Mouse (Mus musculus) left cerebral cortex, postnatal 10 days (tissue): Measurements from ENCODE around the gene Trim24. TPM values are rescaled to one million over a fixed set of nuclear protein-coding genes. Genes with fewer than 3 reads are reported as not detected.
"Not testable (repeated sequence)": the region's sequence is repeated elsewhere in the genome, so short reads cannot be mapped to it uniquely, and the experiment has no call there.

ENCODE experiments used
- DNase-seq, 2 experiments: peaks; one replicate each; pipeline ENCODE4 v3.0.0; 2021 to 2022; ENCODE audit warnings: low spot score in 2 of 2, mixed read lengths in 1 of 2; ENCODE audit errors: extremely low spot score in 1 of 2
- intact Hi-C: fragments of 180-260 bp; cut with DNase I; formaldehyde crosslinking; loops from one replicate; pipeline ENCODE4 v1.15.1; 2025
- total RNA-seq, 2 experiments: library from RNA; stranded (reverse); gene quantifications; 2 replicates each; pipeline ENCODE4 v1.2.3; 2021

Trim24 gene
- total RNA-seq: 10 to 100 TPM; 39.1 to 43.0 TPM

GRCm38 (mm10) chr6:37870245-37871136 is at the start of gene Trim24:
Trim24 (plus strand) TSS chr6:37870811.
- intact Hi-C loops: loop anchor here (2.0 kb wide), 1 partner anchor 278 kb away; no protein-coding TSS in a partner anchor
- peak; percentile 91 to 98 for DNase-seq

GRCm38 (mm10) chr6:37821531-37822051 is 49.0 kb upstream of the Trim24 start:
- intact Hi-C loops: no loop called here
- no peak for DNase-seq

GRCm38 (mm10) chr6:37822390-37822789 is 48.2 kb upstream of the Trim24 start:
- no peak for DNase-seq
- intact Hi-C loops: no loop called here

GRCm38 (mm10) chr6:37823731-37824130 is 46.9 kb upstream of the Trim24 start:
- intact Hi-C loops: no loop called here
- DNase-seq: no peak

- DNase-seq, intact Hi-C loops: not testable (repeated sequence)
Measured at GRCm38 (mm10) chr6:37825331-37826115, 45.1 kb upstream of the Trim24 start.

GRCm38 (mm10) chr6:37828955-37829354 is 41.7 kb upstream of the Trim24 start:
- intact Hi-C loops: no loop called here

GRCm38 (mm10) chr6:37829631-37830030 is 41.0 kb upstream of the Trim24 start:
- intact Hi-C loops: no loop called here
- no peak for DNase-seq

More at GRCm38 (mm10) chr6:37828955-37829354, 41.7 kb upstream of the Trim24 start:
- DNase-seq: no peak

- DNase-seq: no peak
Measured at GRCm38 (mm10) chr6:37833691-37834090, 36.9 kb upstream of the Trim24 start.

GRCm38 (mm10) chr6:37836951-37837565 is 33.6 kb upstream of the Trim24 start:
- intact Hi-C loops, DNase-seq: not testable (repeated sequence)

More at GRCm38 (mm10) chr6:37833691-37834090, 36.9 kb upstream of the Trim24 start:
- intact Hi-C loops: no loop called here

- intact Hi-C loops: no loop called here
- DNase-seq: no peak
Measured at GRCm38 (mm10) chr6:37842779-37843605, 27.6 kb upstream of the Trim24 start.

GRCm38 (mm10) chr6:37843647-37844273 is 26.9 kb upstream of the Trim24 start:
- intact Hi-C loops: no loop called here
- DNase-seq: no peak

- intact Hi-C loops: not testable (repeated sequence)
Measured at GRCm38 (mm10) chr6:37844947-37845346, 25.7 kb upstream of the Trim24 start.

GRCm38 (mm10) chr6:37847531-37847930 is 23.1 kb upstream of the Trim24 start:
- DNase-seq, intact Hi-C loops: not testable (repeated sequence)

More at GRCm38 (mm10) chr6:37844947-37845346, 25.7 kb upstream of the Trim24 start:
- DNase-seq: not testable (repeated sequence)

- DNase-seq: no peak
- intact Hi-C loops: no loop called here
Measured at GRCm38 (mm10) chr6:37851352-37851751, 19.3 kb upstream of the Trim24 start.

- no peak for DNase-seq
- intact Hi-C loops: no loop called here
Measured at GRCm38 (mm10) chr6:37853289-37853688, 17.3 kb upstream of the Trim24 start.

- intact Hi-C loops: no loop called here
- no peak for DNase-seq
Measured at GRCm38 (mm10) chr6:37855384-37855783, 15.2 kb upstream of the Trim24 start.

- intact Hi-C loops, DNase-seq: not testable (repeated sequence)
Measured at GRCm38 (mm10) chr6:37856300-37856699, 14.3 kb upstream of the Trim24 start.
